9 mouse cellular contexts compared by ENCODE assay signal in genomic region chr9:115708199-115708934, GRCm38 (mm10).
DNase-seq lines count a peak whose midpoint lies in the region; ATAC-seq lines count a peak whose summit lies in the region.
"Had no signal": no experiment of that assay in that cellular context is flagged by ENCODE, and none has a peak within 500 bp of the region (broad histone marks: within the 10 kb centered on the region; RNA-seq: fewer than 3 reads in every experiment).

No protein-coding gene starts in this region.

- no peaks in the 10 kb centered on the region for H3K27me3 ChIP-seq in hindbrain, embryonic 14.5 days (ENCODE audit: control insufficient read depth, insufficient read depth, low read length)
- H3K27me3 ChIP-seq in midbrain, embryonic 12.5 days, result no peaks in the 10 kb centered on the region

- ATAC-seq in hindbrain, embryonic 14.5 days (ENCODE audit: low FRiP score), result peak; percentile 92
- peak; percentile 89 for ATAC-seq in midbrain, embryonic 12.5 days (ENCODE audit: low FRiP score, low read depth)
- ATAC-seq: Patski had no signal

- H3K9me3 ChIP-seq in hindbrain, embryonic 14.5 days (ENCODE audit: control insufficient read depth, low read length), result no peaks in the 10 kb centered on the region
- no peaks in the 10 kb centered on the region for H3K9me3 ChIP-seq in midbrain, embryonic 12.5 days

- H3K4me2 ChIP-seq in hindbrain, embryonic 14.5 days (replicated peaks), result peak overlapping the region; percentile 24
- no peak overlapping the region for H3K4me2 ChIP-seq in midbrain, embryonic 12.5 days (replicated peaks)

- H3K27ac ChIP-seq in hindbrain, embryonic 14.5 days, result peak overlapping the region; percentile 61
- H3K27ac ChIP-seq in midbrain, embryonic 12.5 days (replicated peaks), result peak overlapping the region; percentile 35

- H3K36me3 ChIP-seq in hindbrain, embryonic 14.5 days (replicated peaks; ENCODE audit: control insufficient read depth, insufficient read depth), result no peaks in the 10 kb centered on the region
- no peaks in the 10 kb centered on the region for H3K36me3 ChIP-seq in midbrain, embryonic 12.5 days

- 0 out of 2 replicates have a peak overlapping the region, but pooled peaks have one; percentile 21 for H3K9ac ChIP-seq in hindbrain, embryonic 14.5 days
- no peak overlapping the region for H3K9ac ChIP-seq in midbrain, embryonic 12.5 days (replicated peaks)

- H3K4me3 ChIP-seq in hindbrain, embryonic 14.5 days (replicated peaks; ENCODE audit: low read length), result no peak overlapping the region
- H3K4me3 ChIP-seq in midbrain, embryonic 12.5 days, result no peak overlapping the region

- no peaks in the 10 kb centered on the region for H3K4me1 ChIP-seq in hindbrain, embryonic 14.5 days (replicated peaks; ENCODE audit: control insufficient read depth, insufficient read depth, low read length)
- no peaks in the 10 kb centered on the region for H3K4me1 ChIP-seq in midbrain, embryonic 12.5 days

- DNase-seq in testis, postnatal 14 days (ENCODE audit: low spot score), result peak; percentile 6
- no peak for DNase-seq in testis, postnatal 10 days (ENCODE audit: low spot score)
- DNase-seq in frontal cortex, postnatal 14 days (ENCODE audit: low spot score in 2 of 2), result peak; percentile 10 to 18
- DNase-seq in hindbrain, embryonic 14.5 days (ENCODE audit: low spot score), result peak; percentile 56
- DNase-seq in left cerebral cortex, postnatal 4 days, result peak; percentile 54
- DNase-seq in MN1 (ENCODE audit: low spot score), result no peak
- DNase-seq in cerebellum, adult 11-12 months, result no peak

- intact Hi-C loops in left cerebral cortex, postnatal 4 days (cut with DNase I), result no loop called here

- 16% methylated on average over 8 of the region's 8 CpGs for WGBS in hindbrain, embryonic 14.5 days
- WGBS in midbrain, embryonic 12.5 days, result 30% methylated on average over 8 of the region's 8 CpGs

Comparison
In these comparisons a context has a peak if more than half of its experiments do, and no peak if none do; other contexts are left out.
1. DNase-seq: peak in testis, postnatal 14 days (single experiment), frontal cortex, postnatal 14 days (2 of 2), hindbrain, embryonic 14.5 days (single experiment) and left cerebral cortex, postnatal 4 days (single experiment); none in testis, postnatal 10 days (single experiment), MN1 (single experiment) and cerebellum, adult 11-12 months (single experiment).